Comparison of ENCODE assay signal across 17 mouse cellular contexts in the genomic region with DNA sequence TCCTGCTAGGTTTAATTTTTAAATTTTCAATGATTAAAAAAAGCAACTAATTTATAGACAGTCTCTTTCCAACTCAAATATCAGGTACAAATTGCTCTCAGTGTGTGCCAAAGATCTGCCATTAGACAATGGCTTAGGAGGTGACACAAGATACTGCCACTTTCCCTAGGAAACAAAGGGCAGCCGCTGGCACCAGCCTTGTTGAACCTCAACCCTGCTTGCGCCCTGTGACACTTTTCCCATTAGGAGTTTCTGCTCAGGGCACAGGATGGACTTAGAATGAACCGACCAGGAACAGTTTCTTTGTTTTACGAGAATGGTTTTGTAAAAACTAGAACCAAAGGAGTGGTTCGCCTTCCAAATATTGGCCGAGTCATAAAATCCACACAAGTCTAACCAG. TPM values are rescaled to one million over a fixed set of nuclear protein-coding genes. Genes with fewer than 3 reads are reported as not detected.
DNase-seq lines count a peak whose midpoint lies in the region; ATAC-seq and TF ChIP-seq lines count a peak whose summit lies in the region.
"Had no signal": no experiment of that assay in that cellular context is flagged by ENCODE, and none has a peak within 500 bp of the region (broad histone marks: within the 10 kb centered on the region; RNA-seq: fewer than 3 reads in every experiment).

No protein-coding gene starts in this region.

- H3K4me3 ChIP-seq in heart, embryonic 13.5 days, result no peak overlapping the region
- H3K4me3 ChIP-seq in lung, embryonic 15.5 days, result no peak overlapping the region
- peak overlapping the region in 1 of 2 experiments; percentile 41; a peak in 1 of 4 replicates for H3K4me3 ChIP-seq in ES-E14 (ENCODE audit: insufficient read depth in 1 of 2, low read depth in 1 of 2, low read length in 2 of 2, poor library complexity in 1 of 2, severe bottlenecking in 1 of 2)
- no peak overlapping the region for H3K4me3 ChIP-seq in limb, embryonic 13.5 days
- H3K4me3 ChIP-seq: liver, embryonic 13.5 days had no signal

- DNase-seq in heart, postnatal 4 days, result no peak
- no peak for DNase-seq in lung, postnatal 10 days
- no peak for DNase-seq in ES-E14 (ENCODE audit: low read depth, low spot score)
- DNase-seq in adrenal gland, postnatal 25 days, result no peak
- DNase-seq in cerebellum, adult 9-11 months, result no peak
- DNase-seq: adrenal gland, postnatal 14 days; cerebellum, postnatal 14 days; heart, adult 18-20 months; heart, postnatal 10 days; liver, embryonic 13.5 days; midbrain, embryonic 14.5 days; right cerebral cortex, postnatal 14 days; thymus, postnatal 14 days had no signal

- no peak overlapping the region for H3K9ac ChIP-seq in heart, embryonic 13.5 days
- H3K9ac ChIP-seq in lung, embryonic 15.5 days, result no peak overlapping the region
- H3K9ac ChIP-seq in ES-E14 (ENCODE audit: insufficient read depth, low read depth, low read length, poor library complexity, severe bottlenecking), result peak overlapping the region; percentile 40; the same call in 1 of the 2 replicates
- H3K9ac ChIP-seq in limb, embryonic 13.5 days, result 0 out of 2 replicates have a peak overlapping the region, but pooled peaks have one; percentile 43
- H3K9ac ChIP-seq: liver, embryonic 13.5 days had no signal

- no peaks in the 10 kb centered on the region for H3K36me3 ChIP-seq in heart, embryonic 13.5 days
- no peaks in the 10 kb centered on the region for H3K36me3 ChIP-seq in lung, embryonic 15.5 days
- H3K36me3 ChIP-seq in ES-E14 (ENCODE audit: control insufficient read depth, insufficient read depth, low read length, poor library complexity, severe bottlenecking), result peaks cover 6% of the 10 kb centered on the region; the same call in 1 of the 2 replicates
- H3K36me3 ChIP-seq in limb, embryonic 13.5 days, result no peaks in the 10 kb centered on the region; the same call in 1 of the 2 replicates

- no peak overlapping the region for H3K4me2 ChIP-seq in heart, embryonic 13.5 days
- no peak overlapping the region for H3K4me2 ChIP-seq in lung, embryonic 15.5 days
- no peak overlapping the region for H3K4me2 ChIP-seq in limb, embryonic 13.5 days (replicated peaks)
- H3K4me2 ChIP-seq: liver, embryonic 13.5 days had no signal

- in situ Hi-C loops in ES-E14 (cut with MboI; ENCODE audit: low sequenced_read_pairs in 2 of 2, unreplicated experiment in 2 of 2), result no loop called here

- WGBS in heart, embryonic 13.5 days, result 76% methylated on average over 6 of the region's 6 CpGs
- 51% methylated on average over 6 of the region's 6 CpGs for WGBS in lung, embryonic 15.5 days
- WGBS in limb, embryonic 13.5 days, result 50% methylated on average over 6 of the region's 6 CpGs

- no peak for ATAC-seq in heart, embryonic 13.5 days (ENCODE audit: extremely low read depth, insufficient number of reproducible peaks, low FRiP score, low TSS enrichment)
- ATAC-seq in lung, embryonic 15.5 days (ENCODE audit: borderline replicate concordance, extremely low read depth, low FRiP score, low TSS enrichment), result no peak
- ATAC-seq in limb, embryonic 13.5 days (ENCODE audit: low FRiP score, low read depth), result no peak
- ATAC-seq: hindbrain, embryonic 16.5 days had no signal

- H3K9me3 ChIP-seq in heart, embryonic 13.5 days, result no peaks in the 10 kb centered on the region
- H3K9me3 ChIP-seq in lung, embryonic 15.5 days, result no peaks in the 10 kb centered on the region
- H3K9me3 ChIP-seq in ES-E14 (ENCODE audit: control insufficient read depth, insufficient read depth, low read depth, low read length), result no peaks in the 10 kb centered on the region
- no peaks in the 10 kb centered on the region for H3K9me3 ChIP-seq in limb, embryonic 13.5 days
- H3K9me3 ChIP-seq: liver, embryonic 13.5 days had no signal

- H3K27me3 ChIP-seq in heart, embryonic 13.5 days (replicated peaks), result no peaks in the 10 kb centered on the region
- peaks cover 15% of the 10 kb centered on the region for H3K27me3 ChIP-seq in lung, embryonic 15.5 days
- peaks cover 15% of the 10 kb centered on the region for H3K27me3 ChIP-seq in limb, embryonic 13.5 days
- H3K27me3 ChIP-seq: liver, embryonic 13.5 days had no signal

- peak overlapping the region; percentile 37 for H3K27ac ChIP-seq in heart, embryonic 13.5 days (replicated peaks)
- peak overlapping the region; percentile 70 for H3K27ac ChIP-seq in lung, embryonic 15.5 days
- H3K27ac ChIP-seq in ES-E14 (ENCODE audit: insufficient read depth, low read depth, low read length, poor library complexity, severe bottlenecking), result peak overlapping the region; percentile 70
- peak overlapping the region; percentile 23; the same call in 1 of the 2 replicates for H3K27ac ChIP-seq in limb, embryonic 13.5 days
- H3K27ac ChIP-seq: liver, embryonic 13.5 days had no signal

- peaks cover 87% of the 10 kb centered on the region for H3K4me1 ChIP-seq in heart, embryonic 13.5 days
- peaks cover 78% of the 10 kb centered on the region for H3K4me1 ChIP-seq in lung, embryonic 15.5 days
- H3K4me1 ChIP-seq in ES-E14 (ENCODE audit: control insufficient read depth in 2 of 2, insufficient read depth in 2 of 2, low read length in 2 of 2, poor library complexity in 1 of 2), result peaks cover 12 to 22% of the 10 kb centered on the region in 2 experiments
- peaks cover 58% of the 10 kb centered on the region for H3K4me1 ChIP-seq in limb, embryonic 13.5 days

TF ChIP-seq in ES-E14, 5 proteins besides CTCF, POLR2A, EP300 and RAD21:
- TF ChIP-seq ZC3H11A (IDR thresholded peaks at IDR 0.05; ENCODE audit: borderline replicate concordance, low read depth, low read length) (no peak), ZNF384 (IDR thresholded peaks at IDR 0.05; ENCODE audit: low read depth, low read length) (no peak), HCFC1 (IDR thresholded peaks at IDR 0.05; ENCODE audit: borderline replicate concordance, insufficient read depth, low read length) (no peak), CHD2 (IDR thresholded peaks at IDR 0.05; ENCODE audit: low read depth, low read length) (no peak)
TF ChIP-seq in ES-E14: peak in this region for 0.

RNA-seq across cellular contexts. Expression of a gene that starts 6.5 kb away (rescaled TPM):
- polyA plus RNA-seq in heart, embryonic 13.5 days (2015; fragmentation: Nextera tagmentation; extraction: Ambion mirVana), result 103 and 105 TPM in 2 replicates
- 100 to 1,000 TPM; 103 to 104 TPM for total RNA-seq in heart, postnatal 4 days (2021)
- 125 and 140 TPM in 2 replicates for polyA plus RNA-seq in lung, embryonic 15.5 days (2015; fragmentation: Nextera tagmentation; extraction: Ambion mirVana)
- total RNA-seq in ES-E14 (2012; rRNA removed), result 131 and 180 TPM in 2 replicates
- polyA plus RNA-seq in limb, embryonic 13.5 days (2015; fragmentation: Nextera tagmentation; extraction: Ambion mirVana), result 47.5 and 51.9 TPM in 2 replicates
- 17.9 and 29.0 TPM in 2 replicates for total RNA-seq in adrenal gland, postnatal 25 days (2021)

Comparison
In these comparisons a context has a peak if more than half of its experiments do, and no peak if none do; other contexts are left out.
1. H3K9ac ChIP-seq: peak in ES-E14 (single experiment) and limb, embryonic 13.5 days (single experiment); none in heart, embryonic 13.5 days (single experiment) and lung, embryonic 15.5 days (single experiment).
2. Peak in every context shown above with its lines, with median percentiles within 50 percentile points of each other: H3K27ac ChIP-seq.